Mouse (Mus musculus) limb, embryonic 15.5 days (tissue): Measurements from ENCODE around the gene Pfkfb4. TPM values are rescaled to one million over a fixed set of nuclear protein-coding genes. Genes with fewer than 3 reads are reported as not detected.

Experiments used
- ATAC-seq: fragments of 200-750 bp; cut with Nextera tagmentation; 2 replicates; pipeline ENCODE4 v1.8.0; 2017; ENCODE audit warnings: low read depth, moderate TSS enrichment; ENCODE audit not compliant: insufficient number of reproducible peaks, low FRiP score, low TSS enrichment
- H3K27ac ChIP-seq: fragments of 300-500 bp; sonication (generic); 2 replicates; pipeline ENCODE4 v1.5.1; 2015; ENCODE audit warnings: moderate library complexity, mild to moderate bottlenecking, inconsistent platforms
- H3K27me3 ChIP-seq: fragments of 300-500 bp; sonication (generic); 2 replicates; pipeline ENCODE4 v1.6.1; 2015; ENCODE audit warnings: inconsistent platforms
- H3K36me3 ChIP-seq: fragments of 300-500 bp; sonication (generic); 2 replicates; pipeline ENCODE4 v1.6.1; 2015; ENCODE audit warnings: inconsistent platforms
- H3K4me1 ChIP-seq: fragments of 300-500 bp; sonication (generic); 2 replicates; pipeline ENCODE4 v1.6.1; 2015; ENCODE audit warnings: inconsistent platforms
- H3K4me2 ChIP-seq: fragments of 300-500 bp; sonication (generic); 2 replicates; pipeline ENCODE4 v1.6.1; 2015; ENCODE audit warnings: mild to moderate bottlenecking, inconsistent platforms
- H3K4me3 ChIP-seq: fragments of 300-500 bp; sonication (generic); 2 replicates; pipeline ENCODE4 v1.5.1; 2015; ENCODE audit warnings: mild to moderate bottlenecking, inconsistent platforms
- H3K9ac ChIP-seq: fragments of 300-500 bp; sonication (generic); 2 replicates; pipeline ENCODE4 v1.6.1; 2015; ENCODE audit warnings: inconsistent platforms
- H3K9me3 ChIP-seq: fragments of 300-500 bp; sonication (generic); 2 replicates; pipeline ENCODE4 v1.6.1; 2016; ENCODE audit warnings: inconsistent platforms
- WGBS: fragments of 180-500 bp; shearing (Covaris S2); methylation state at CpG from one replicate; pipeline ENCODE4 v1.1.7; 2015; 5-methylcytosine and 5-hydroxymethylcytosine counted together
- microRNA counts: library from miRNA; unstranded; fragments of <30 nt; microRNA quantifications from one replicate; lab custom pipeline; 2016
- microRNA-seq: library from miRNA; unstranded; fragments of <30 nt; microRNA quantifications from one replicate; pipeline ENCODE4, GENCODE M21; 2016
- polyA plus RNA-seq: library from polyadenylated mRNA; unstranded; fragments of >200 nt; fragmentation: Nextera tagmentation; extraction: Ambion mirVana; gene quantifications from 2 replicates; pipeline ENCODE4 v1.2.1, GENCODE M21; 2015

Pfkfb4 gene
- polyA plus RNA-seq, 1 experiment from 2014 or later: 10.0 TPM

- Histone ChIP-seq H3K9ac (no peak overlapping the region), H3K9me3 (no peaks in the 10 kb centered on the region), H3K4me2 (no peak overlapping the region), H3K4me1 (peaks cover 7% of the 10 kb centered on the region), H3K4me3 (no peak overlapping the region), H3K27ac (no peak overlapping the region), H3K27me3 (no peaks in the 10 kb centered on the region), H3K36me3 (peaks cover 86% of the 10 kb centered on the region)
- WGBS: 92% methylated on average over 3 of the region's 3 CpGs
- ATAC-seq: no peak
Observed at GRCm38 (mm10) chr9:109068095-109068735, 76.6 kb downstream of the Pfkfb4 start.

- under 1% methylated on average over 56 of the region's 57 CpGs for WGBS
- peak; percentile 95 for ATAC-seq
Observed at GRCm38 (mm10) chr9:109073661-109074573, 82.3 kb downstream of the Pfkfb4 start, which contains the start of gene Atrip. Gene Atrip (minus strand): TSS chr9:109074124.

GRCm38 (mm10) chr9:109080516-109080915, 88.9 kb downstream of the Pfkfb4 start:
- H3K4me3 ChIP-seq: no peak overlapping the region
- no peaks in the 10 kb centered on the region for H3K9me3 ChIP-seq
- no peak overlapping the region for H3K4me2 ChIP-seq
- H3K27me3 ChIP-seq: no peaks in the 10 kb centered on the region
- ATAC-seq: no peak
- WGBS: 93% methylated on average over 3 of the region's 3 CpGs
- H3K9ac ChIP-seq: no peak overlapping the region
- no peak overlapping the region for H3K27ac ChIP-seq
- H3K4me1 ChIP-seq: peaks cover 20% of the 10 kb centered on the region
- peaks cover 24% of the 10 kb centered on the region for H3K36me3 ChIP-seq

More at GRCm38 (mm10) chr9:109073661-109074573, 82.3 kb downstream of the Pfkfb4 start, which contains the start of gene Atrip:
- Histone ChIP-seq H3K9ac (peak within 1 kb of the TSS; percentile 88), H3K4me3 (peak within 1 kb of the TSS; percentile 81), H3K27me3 (no peaks in the 10 kb centered on the region), H3K9me3 (no peaks in the 10 kb centered on the region), H3K36me3 (peaks cover 38% of the 10 kb centered on the region), H3K4me2 (peak within 1 kb of the TSS; percentile 83), H3K27ac (peak within 1 kb of the TSS; percentile 73), H3K4me1 (peaks cover 15% of the 10 kb centered on the region)

GRCm38 (mm10) chr9:109081749-109082123, 90.2 kb downstream of the Pfkfb4 start:
- peak overlapping the region; percentile 77 for H3K4me3 ChIP-seq
- H3K9me3 ChIP-seq: no peaks in the 10 kb centered on the region
- ATAC-seq: no peak
- peak overlapping the region; percentile 83 for H3K9ac ChIP-seq
- H3K4me2 ChIP-seq: peak overlapping the region; percentile 65
- H3K27me3 ChIP-seq: no peaks in the 10 kb centered on the region
- WGBS: 3% methylated on average over 11 of the region's 11 CpGs
- H3K36me3 ChIP-seq: peaks cover 24% of the 10 kb centered on the region
- H3K4me1 ChIP-seq: peaks cover 20% of the 10 kb centered on the region
- peak overlapping the region; percentile 81 for H3K27ac ChIP-seq

MicroRNAs within 50 kb of the gene (microRNA counts, 519-probe panel; counts per million panel counts)
- microRNA mmu-miR-711 (lab: Ali Mortazavi, UCI): not detected

Small RNAs within 50 kb of the gene (microRNA-seq; reads per million reads assigned to microRNA genes)
- gene Mir711: not detected

Other genes with a start within 250 kb of the Pfkfb4 start
- 86.7 and 99.7 TPM in 2 replicates for gene Ip6k2, start 208.0 kb upstream of the Pfkfb4 start, polyA plus RNA-seq
- gene Nckipsd, start 183.4 kb upstream of the Pfkfb4 start, polyA plus RNA-seq: 17.7 and 19.0 TPM in 2 replicates
- gene Celsr3, start 165.5 kb upstream of the Pfkfb4 start, polyA plus RNA-seq: 0.08 and 0.09 TPM in 2 replicates
- 12.7 and 13.8 TPM in 2 replicates for gene Slc26a6, start 138.5 kb upstream of the Pfkfb4 start, polyA plus RNA-seq
- gene Tmem89, start 77.2 kb upstream of the Pfkfb4 start, polyA plus RNA-seq: 0.31 TPM in 1 of 2 replicates, not detected in the other
- 427 and 499 TPM in 2 replicates for gene Uqcrc1, start 55.1 kb upstream of the Pfkfb4 start, polyA plus RNA-seq
- gene Col7a1, start 38.2 kb upstream of the Pfkfb4 start, polyA plus RNA-seq: 19.4 and 24.4 TPM in 2 replicates
- gene Ucn2, start 5.8 kb upstream of the Pfkfb4 start, polyA plus RNA-seq: 0.46 TPM in 1 of 2 replicates, not detected in the other
- 108 and 123 TPM in 2 replicates for gene Shisa5, start 46.8 kb downstream of the Pfkfb4 start, polyA plus RNA-seq
- gene Trex1, start 68.0 kb downstream of the Pfkfb4 start, polyA plus RNA-seq: 16.0 and 17.2 TPM in 2 replicates
- 25.4 and 27.4 TPM in 2 replicates for gene Atrip, start 82.3 kb downstream of the Pfkfb4 start, polyA plus RNA-seq
- gene Ccdc51, start 90.7 kb downstream of the Pfkfb4 start, polyA plus RNA-seq: 12.5 and 13.6 TPM in 2 replicates
- gene Tma7, start 90.8 kb downstream of the Pfkfb4 start, polyA plus RNA-seq: 487 and 558 TPM in 2 replicates
- gene Plxnb1, start 103.6 kb downstream of the Pfkfb4 start, polyA plus RNA-seq: 9.3 and 11.2 TPM in 2 replicates
- gene Fbxw21, start 170.3 kb downstream of the Pfkfb4 start, polyA plus RNA-seq: not detected in 2 replicates
- gene Fbxw13, start 204.2 kb downstream of the Pfkfb4 start, polyA plus RNA-seq: not detected in 2 replicates
- gene Fbxw20, start 243.0 kb downstream of the Pfkfb4 start, polyA plus RNA-seq: not detected in 2 replicates